Mouse (Mus musculus) stomach, postnatal 0 days (tissue): ENCODE results near the gene Reln.

ENCODE experiments used
- CTCF ChIP-seq: IDR thresholded peaks from 2 replicates; pipeline ENCODE4 v1.5.1; 2016; ENCODE audit warnings: antibody characterized with exemption, low read depth, mild to moderate bottlenecking, moderate library complexity
- EP300 ChIP-seq: optimal IDR thresholded peaks from 2 replicates; pipeline ENCODE3; 2016; ENCODE audit warnings: antibody characterized with exemption

GRCm38 (mm10) chr5:21900891-21901290, 443.6 kb downstream of the Reln start:
- TF ChIP-seq EP300 (no peak), CTCF (no peak)
